Mouse (Mus musculus) embryo, embryonic 11 days (tissue): ENCODE measurements at regions not wholly inside any gene's neighbourhood (a gene's known extent, or its start where the extent isn't known, plus 50 kb on each side); places are given as distances from the start of the nearest gene placed in this dataset.

Experiments used
- DNase-seq: peaks from one replicate; pipeline ENCODE4 v3.0.0-alpha.2; 2015

- no peak for DNase-seq
Measured at GRCm38 (mm10) chr1:189081267-189081666, 73.6 kb upstream of the Kctd3 start.

GRCm38 (mm10) chr1:189080797-189081196 is 73.2 kb upstream of the Kctd3 start:
- DNase-seq, result peak; percentile 81

GRCm38 (mm10) chr1:189079451-189080410 is 72.1 kb upstream of the Kctd3 start:
- DNase-seq, result no peak

- DNase-seq, result no peak
Measured at GRCm38 (mm10) chr1:189077861-189078260, 70.2 kb upstream of the Kctd3 start.

- DNase-seq, result no peak
Measured at GRCm38 (mm10) chr1:189076276-189076675, 68.6 kb upstream of the Kctd3 start.

GRCm38 (mm10) chr1:189075671-189076070 is 68.0 kb upstream of the Kctd3 start:
- DNase-seq, result no peak

- DNase-seq, result no peak
Measured at GRCm38 (mm10) chr1:189072516-189072915, 64.9 kb upstream of the Kctd3 start.

- no peak for DNase-seq
Measured at GRCm38 (mm10) chr1:189068204-189068603, 60.6 kb upstream of the Kctd3 start.

GRCm38 (mm10) chr1:189067204-189067960 is 59.7 kb upstream of the Kctd3 start:
- DNase-seq, result no peak

- no peak for DNase-seq
Measured at GRCm38 (mm10) chr1:189066446-189067151, 59.0 kb upstream of the Kctd3 start.

GRCm38 (mm10) chr1:189065152-189065910 is 57.7 kb upstream of the Kctd3 start:
- no peak for DNase-seq

GRCm38 (mm10) chr1:189064629-189065028 is 57.0 kb upstream of the Kctd3 start:
- DNase-seq, result no peak

GRCm38 (mm10) chr1:189063699-189064098 is 56.1 kb upstream of the Kctd3 start:
- DNase-seq, result no peak

GRCm38 (mm10) chr1:189063209-189063608 is 55.6 kb upstream of the Kctd3 start:
- no peak for DNase-seq
